In the genomic region with DNA sequence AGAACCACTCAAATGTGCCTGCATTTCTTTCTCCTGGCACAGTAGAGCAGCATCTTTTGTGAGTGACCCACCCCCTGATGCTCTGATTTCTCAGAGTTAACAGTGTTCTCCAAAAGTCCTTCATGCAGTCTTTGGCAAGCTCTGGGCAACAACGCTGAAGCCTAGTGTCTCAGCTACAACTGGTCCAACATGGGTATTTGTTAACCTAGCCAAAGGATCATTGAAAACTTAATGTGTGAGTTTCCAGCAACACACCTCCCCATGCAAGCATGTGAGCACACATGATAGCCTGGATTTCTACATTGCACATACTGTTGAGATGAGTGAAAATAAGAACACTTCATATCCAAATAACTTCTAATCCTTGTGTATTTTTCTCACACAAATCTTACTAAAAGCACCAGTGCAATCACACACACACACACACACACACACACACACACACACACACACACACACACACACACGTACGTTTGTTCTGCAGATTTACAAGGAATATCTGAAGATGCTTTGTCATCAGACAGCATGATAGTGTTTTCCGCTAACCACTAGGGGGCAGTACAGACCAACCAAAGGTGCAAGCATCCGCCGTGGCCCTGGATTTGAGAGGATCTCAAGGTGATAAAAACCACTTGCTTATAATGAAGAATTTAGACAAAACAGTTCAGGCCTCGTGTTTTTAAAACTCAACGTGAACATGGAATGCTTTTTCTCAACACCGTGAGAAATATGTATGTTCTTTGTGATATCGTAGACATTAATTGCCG, we compare ENCODE assay signal across 9 mouse cellular contexts. TPM values are rescaled to one million over a fixed set of nuclear protein-coding genes. Genes with fewer than 3 reads are reported as not detected.
DNase-seq lines count a peak whose midpoint lies in the region; ATAC-seq and TF ChIP-seq lines count a peak whose summit lies in the region.
"Had no signal": no experiment of that assay in that cellular context is flagged by ENCODE, and none has a peak within 500 bp of the region (broad histone marks: within the 10 kb centered on the region; RNA-seq: fewer than 3 reads in every experiment).

No protein-coding gene starts in this region.

- TF ChIP-seq CTCF in testis, adult 2 months (IDR thresholded peaks at IDR 0.05; ENCODE audit: control insufficient read depth, insufficient read depth, insufficient replicate concordance, low read depth, low read length): peak; percentile 89; the same call in 1 of the 2 replicates

- DNase-seq in B cell, adult 2 months: peak; percentile 79 to 81
- peak; percentile 78 for DNase-seq in adrenal gland, adult 2 months
- DNase-seq in embryo, embryonic 10.5 days (ENCODE audit: low spot score): peak; percentile 97
- peak; percentile 39 to 71 for DNase-seq in gastrocnemius, postnatal 36 days
- DNase-seq in neural tube, embryonic 11.5 days (ENCODE audit: low spot score): peak; percentile 82

- no peak overlapping the region for H3K4me3 ChIP-seq in kidney, embryonic 14.5 days (ENCODE audit: low read length)
- no peak overlapping the region for H3K4me3 ChIP-seq in limb, embryonic 13.5 days
- H3K4me3 ChIP-seq in neural tube, embryonic 11.5 days (ENCODE audit: low read depth, low read length): no peak overlapping the region
- H3K4me3 ChIP-seq in testis, adult 2 months (ENCODE audit: control insufficient read depth, low read depth, low read length): no peak overlapping the region
- H3K4me3 ChIP-seq: erythroblast, embryonic 14.5 days had no signal

- no peaks in the 10 kb centered on the region for H3K9me3 ChIP-seq in kidney, embryonic 14.5 days (ENCODE audit: control insufficient read depth, low read length)
- H3K9me3 ChIP-seq in limb, embryonic 13.5 days: no peaks in the 10 kb centered on the region
- H3K9me3 ChIP-seq in neural tube, embryonic 11.5 days (ENCODE audit: control insufficient read depth, low read length): no peaks in the 10 kb centered on the region

- no peak overlapping the region for H3K4me2 ChIP-seq in kidney, embryonic 14.5 days (replicated peaks; ENCODE audit: low read depth, low read length)
- H3K4me2 ChIP-seq in limb, embryonic 13.5 days (replicated peaks): no peak overlapping the region
- no peak overlapping the region for H3K4me2 ChIP-seq in neural tube, embryonic 11.5 days (ENCODE audit: low read depth)

- H3K36me3 ChIP-seq in kidney, embryonic 14.5 days (ENCODE audit: control insufficient read depth, insufficient read depth, low read length): no peaks in the 10 kb centered on the region
- no peaks in the 10 kb centered on the region for H3K36me3 ChIP-seq in limb, embryonic 13.5 days
- no peaks in the 10 kb centered on the region for H3K36me3 ChIP-seq in neural tube, embryonic 11.5 days (ENCODE audit: control insufficient read depth, insufficient read depth, low read length)
- H3K36me3 ChIP-seq in testis, adult 2 months (ENCODE audit: control insufficient read depth, insufficient read depth, low read length): no peaks in the 10 kb centered on the region

- intact Hi-C loops in gastrocnemius, postnatal 36 days (cut with DNase I): loop anchor here (5.0 kb wide), 1 partner anchor 46 kb away; no protein-coding TSS in a partner anchor

- no peak for TF ChIP-seq POLR2A in testis, adult 2 months (IDR thresholded peaks at IDR 0.05; ENCODE audit: control insufficient read depth, low read depth, low read length)

- 20% methylated on average over 11 of the region's 11 CpGs for WGBS in kidney, embryonic 14.5 days
- 18% methylated on average over 11 of the region's 11 CpGs for WGBS in limb, embryonic 13.5 days
- WGBS in neural tube, embryonic 11.5 days: 26% methylated on average over 11 of the region's 11 CpGs

- no peak overlapping the region for H3K27ac ChIP-seq in kidney, embryonic 14.5 days (ENCODE audit: low read depth, low read length)
- H3K27ac ChIP-seq in limb, embryonic 13.5 days: no peak overlapping the region
- no peak overlapping the region for H3K27ac ChIP-seq in neural tube, embryonic 11.5 days (ENCODE audit: low read depth, low read length)
- H3K27ac ChIP-seq in testis, adult 2 months (ENCODE audit: control insufficient read depth, insufficient read depth, low read depth, low read length): no peak overlapping the region

- peak; percentile 64; the same call in 1 of the 2 replicates for ATAC-seq in kidney, embryonic 14.5 days (ENCODE audit: low FRiP score, low TSS enrichment)
- ATAC-seq in limb, embryonic 13.5 days (ENCODE audit: low FRiP score, low read depth): peak; percentile 42; the same call in 1 of the 2 replicates
- no peak for ATAC-seq in neural tube, embryonic 11.5 days (ENCODE audit: insufficient read depth, low FRiP score, low TSS enrichment)

- H3K4me1 ChIP-seq in kidney, embryonic 14.5 days (ENCODE audit: control insufficient read depth, insufficient read depth, low read length): peaks cover 9% of the 10 kb centered on the region; the same call in 1 of the 2 replicates
- H3K4me1 ChIP-seq in limb, embryonic 13.5 days: peaks cover 41% of the 10 kb centered on the region
- peaks cover 16% of the 10 kb centered on the region for H3K4me1 ChIP-seq in neural tube, embryonic 11.5 days (ENCODE audit: control insufficient read depth, insufficient read depth, low read length)
- peaks cover 4% of the 10 kb centered on the region; the same call in 1 of the 2 replicates for H3K4me1 ChIP-seq in testis, adult 2 months (ENCODE audit: control insufficient read depth, insufficient read depth, low read length)

- H3K27me3 ChIP-seq in kidney, embryonic 14.5 days (ENCODE audit: control insufficient read depth, insufficient read depth, low read length): no peaks in the 10 kb centered on the region
- no peaks in the 10 kb centered on the region for H3K27me3 ChIP-seq in limb, embryonic 13.5 days
- no peaks in the 10 kb centered on the region for H3K27me3 ChIP-seq in neural tube, embryonic 11.5 days (ENCODE audit: control insufficient read depth, insufficient read depth, low read length)
- H3K27me3 ChIP-seq in testis, adult 2 months (ENCODE audit: control insufficient read depth, insufficient read depth, low read length): no peaks in the 10 kb centered on the region

- no peak overlapping the region for H3K9ac ChIP-seq in kidney, embryonic 14.5 days (ENCODE audit: low read depth, low read length)
- H3K9ac ChIP-seq in limb, embryonic 13.5 days: no peak overlapping the region
- H3K9ac ChIP-seq in neural tube, embryonic 11.5 days (ENCODE audit: low read length): no peak overlapping the region

RNA-seq across cellular contexts. Expression of gene Dapl1, which starts 56.9 kb away (rescaled TPM):
- total RNA-seq in adrenal gland, adult 2 months (2021): not detected
- polyA plus RNA-seq in adrenal gland, adult 2 months (2012; rRNA removed): not detected in 2 replicates
- total RNA-seq in gastrocnemius, postnatal 36 days (2021): not detected
- 4.9 and 7.6 TPM in 2 replicates for polyA plus RNA-seq in kidney, embryonic 14.5 days (2014; fragmentation: Nextera tagmentation; extraction: Ambion mirVana)
- 1.2 and 1.7 TPM in 2 replicates for polyA plus RNA-seq in limb, embryonic 13.5 days (2015; fragmentation: Nextera tagmentation; extraction: Ambion mirVana)
- polyA plus RNA-seq in neural tube, embryonic 11.5 days (2014; fragmentation: Nextera tagmentation; extraction: Ambion mirVana): not detected in 2 replicates
- 3.5 and 4.8 TPM in 2 replicates for polyA plus RNA-seq in testis, adult 2 months (2012; rRNA removed)
- polyA plus RNA-seq: erythroblast, embryonic 14.5 days had no signal
